Mouse (Mus musculus) forebrain, embryonic 15.5 days (tissue): ENCODE results near the gene Trex1. TPM values are rescaled to one million over a fixed set of nuclear protein-coding genes. Genes with fewer than 3 reads are reported as not detected.

Source experiments
- ATAC-seq: fragments of 200-750 bp; cut with Nextera tagmentation; replicated peaks from 2 replicates; pipeline ENCODE4 v1.8.0; 2017; ENCODE audit warnings: mild to moderate bottlenecking, moderate TSS enrichment, moderate library complexity
- H3K27ac ChIP-seq: fragments of 300-500 bp; sonication (generic); replicated peaks from 2 replicates; pipeline ENCODE4 v1.5.1; 2015; ENCODE audit warnings: mild to moderate bottlenecking, inconsistent platforms
- H3K27me3 ChIP-seq: fragments of 300-500 bp; sonication (generic); 2 replicates; pipeline ENCODE4 v1.6.1; 2015; ENCODE audit warnings: inconsistent platforms
- H3K36me3 ChIP-seq: fragments of 300-500 bp; sonication (generic); 2 replicates; pipeline ENCODE4 v1.6.1; 2015; ENCODE audit warnings: mild to moderate bottlenecking, inconsistent platforms
- H3K4me1 ChIP-seq: fragments of 300-500 bp; sonication (generic); 2 replicates; pipeline ENCODE4 v1.6.1; 2015; ENCODE audit warnings: inconsistent platforms
- H3K4me2 ChIP-seq: fragments of 300-500 bp; sonication (generic); replicated peaks from 2 replicates; pipeline ENCODE4 v1.6.1; 2015; ENCODE audit warnings: mild to moderate bottlenecking, inconsistent platforms
- H3K4me3 ChIP-seq: fragments of 300-500 bp; sonication (generic); 2 replicates; pipeline ENCODE4 v1.5.1; 2015; ENCODE audit warnings: mild to moderate bottlenecking, inconsistent platforms
- H3K9ac ChIP-seq: fragments of 300-500 bp; sonication (generic); replicated peaks from 2 replicates; pipeline ENCODE4 v1.6.1; 2015; ENCODE audit warnings: mild to moderate bottlenecking, inconsistent platforms
- H3K9me3 ChIP-seq: fragments of 300-500 bp; sonication (generic); 2 replicates; pipeline ENCODE4 v1.6.1; 2016; ENCODE audit warnings: inconsistent platforms
- WGBS: fragments of 180-500 bp; shearing (Covaris S2); methylation state at CpG from one replicate; pipeline ENCODE4 v1.1.7; 2015; ENCODE audit warnings: mixed read lengths; 5-methylcytosine and 5-hydroxymethylcytosine counted together
- polyA plus RNA-seq: library from polyadenylated mRNA; unstranded; fragments of >200 nt; fragmentation: Nextera tagmentation; extraction: Ambion mirVana; gene quantifications from 2 replicates; pipeline ENCODE4 v1.2.1, GENCODE M21; 2015

Gene Trex1
- polyA plus RNA-seq, 1 experiment from 2014 or later = 16.7 TPM

DNA sequence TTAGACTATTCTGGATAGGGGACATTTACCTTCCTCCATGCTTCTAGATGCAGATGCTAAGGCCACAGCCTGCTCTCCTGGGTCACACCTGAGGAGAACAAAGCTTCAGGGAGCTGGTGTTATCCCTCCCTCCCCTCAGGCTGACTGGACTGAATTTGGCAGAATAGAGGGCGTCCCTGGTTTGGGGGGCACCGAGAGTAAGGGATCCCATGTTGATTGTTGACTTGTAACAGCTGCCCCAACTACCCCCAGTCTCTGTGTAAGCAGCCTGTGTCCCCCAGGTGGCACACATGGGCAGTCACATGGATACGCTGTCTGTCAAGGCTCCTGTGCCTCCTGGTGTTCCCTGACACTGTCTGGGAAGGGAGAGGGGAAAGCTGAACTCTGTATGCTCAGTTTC, 31.1 kb downstream of the Trex1 start:
- H3K4me1 ChIP-seq = no peaks in the 10 kb centered on the region
- no peaks in the 10 kb centered on the region for H3K9me3 ChIP-seq
- no peak overlapping the region for H3K4me2 ChIP-seq
- WGBS = 91% methylated on average over 3 of the region's 3 CpGs
- no peak for ATAC-seq
- no peak overlapping the region for H3K9ac ChIP-seq
- H3K36me3 ChIP-seq = peaks cover 7% of the 10 kb centered on the region; the same call in 1 of the 2 replicates
- H3K4me3 ChIP-seq = no peak overlapping the region
- H3K27me3 ChIP-seq = no peaks in the 10 kb centered on the region
- H3K27ac ChIP-seq = no peak overlapping the region

- Histone ChIP-seq H3K27me3 (no peaks in the 10 kb centered on the region), H3K36me3 (peaks cover 7% of the 10 kb centered on the region; the same call in 1 of the 2 replicates), H3K27ac (no peak overlapping the region), H3K4me3 (no peak overlapping the region), H3K4me2 (no peak overlapping the region), H3K9ac (no peak overlapping the region), H3K9me3 (no peaks in the 10 kb centered on the region), H3K4me1 (no peaks in the 10 kb centered on the region)
- WGBS = 82% methylated on average over 8 of the region's 8 CpGs
- ATAC-seq = no peak
Observed at GRCm38 (mm10) chr9:109027521-109027920, 32.0 kb downstream of the Trex1 start.

GRCm38 (mm10) chr9:109022866-109023685, 36.5 kb downstream of the Trex1 start:
- Histone ChIP-seq H3K36me3 (0 out of 2 replicates have a peak, but pooled peaks cover 4% of the 10 kb centered on the region), H3K9ac (no peak overlapping the region), H3K27me3 (no peaks in the 10 kb centered on the region), H3K9me3 (no peaks in the 10 kb centered on the region), H3K4me1 (no peaks in the 10 kb centered on the region), H3K4me2 (no peak overlapping the region), H3K27ac (no peak overlapping the region), H3K4me3 (no peak overlapping the region)
- no peak for ATAC-seq
- 92% methylated on average over 17 of the region's 17 CpGs for WGBS

DNA sequence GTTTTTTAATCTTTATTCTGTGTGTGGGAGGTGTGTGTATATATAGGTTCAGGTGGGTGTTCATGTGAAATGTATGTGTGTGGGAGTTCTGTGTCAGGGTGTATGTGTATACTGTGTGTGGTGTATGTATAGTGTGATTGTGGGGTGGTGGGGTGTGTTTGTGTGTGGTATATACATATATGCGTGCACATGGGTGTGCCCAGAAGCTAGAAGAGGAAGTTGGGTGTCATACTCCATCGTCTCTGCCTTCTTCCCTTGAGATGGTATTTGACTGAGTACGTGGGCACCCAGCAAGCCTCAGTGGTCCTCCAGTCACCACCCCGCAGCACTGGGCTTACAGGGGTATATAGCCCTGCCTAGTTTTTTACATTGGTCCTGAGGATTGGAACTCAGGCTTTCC, 38.1 kb downstream of the Trex1 start:
- Histone ChIP-seq H3K27me3 (no peaks in the 10 kb centered on the region), H3K9me3 (no peaks in the 10 kb centered on the region), H3K4me1 (no peaks in the 10 kb centered on the region), H3K36me3 (peaks cover 4% of the 10 kb centered on the region; the same call in 1 of the 2 replicates), H3K4me3 (no peak overlapping the region), H3K27ac (no peak overlapping the region), H3K4me2 (no peak overlapping the region), H3K9ac (no peak overlapping the region)
- WGBS = 90% methylated on average over 4 of the region's 4 CpGs
- ATAC-seq = no peak

- no peak for ATAC-seq
- Histone ChIP-seq H3K9me3 (no peaks in the 10 kb centered on the region), H3K4me2 (no peak overlapping the region), H3K4me1 (no peaks in the 10 kb centered on the region), H3K27ac (no peak overlapping the region), H3K27me3 (no peaks in the 10 kb centered on the region), H3K4me3 (no peak overlapping the region), H3K36me3 (no peaks in the 10 kb centered on the region; the same call in 1 of the 2 replicates), H3K9ac (no peak overlapping the region)
- WGBS = 81% methylated on average over 11 of the region's 11 CpGs
Observed at GRCm38 (mm10) chr9:109016973-109017604, 42.4 kb downstream of the Trex1 start.

DNA sequence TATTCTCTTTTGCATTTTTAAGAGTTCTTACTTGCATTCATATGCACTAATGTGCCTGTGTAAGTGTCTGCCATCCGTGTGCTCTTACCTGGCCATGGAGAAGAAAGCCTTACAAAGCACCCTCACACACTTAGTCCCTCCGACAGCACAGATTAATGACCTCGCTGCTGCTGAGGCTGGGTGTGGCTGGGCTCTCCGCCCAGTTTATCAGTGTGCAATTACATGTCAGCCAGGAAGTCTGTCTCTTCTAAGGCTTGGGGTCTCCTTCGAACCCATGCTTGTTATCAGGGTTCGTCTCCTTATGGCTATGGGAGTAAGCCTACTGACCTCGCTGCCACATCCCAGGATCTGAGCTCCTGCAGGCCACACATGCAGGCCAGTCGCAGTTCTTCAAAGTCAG, 44.1 kb downstream of the Trex1 start:
- Histone ChIP-seq H3K27ac (no peak overlapping the region), H3K4me2 (no peak overlapping the region), H3K9ac (no peak overlapping the region), H3K4me3 (no peak overlapping the region), H3K27me3 (no peaks in the 10 kb centered on the region), H3K4me1 (no peaks in the 10 kb centered on the region), H3K36me3 (peaks cover 6% of the 10 kb centered on the region; the same call in 1 of the 2 replicates), H3K9me3 (no peaks in the 10 kb centered on the region)
- WGBS = 81% methylated on average over 8 of the region's 8 CpGs
- no peak for ATAC-seq

DNA sequence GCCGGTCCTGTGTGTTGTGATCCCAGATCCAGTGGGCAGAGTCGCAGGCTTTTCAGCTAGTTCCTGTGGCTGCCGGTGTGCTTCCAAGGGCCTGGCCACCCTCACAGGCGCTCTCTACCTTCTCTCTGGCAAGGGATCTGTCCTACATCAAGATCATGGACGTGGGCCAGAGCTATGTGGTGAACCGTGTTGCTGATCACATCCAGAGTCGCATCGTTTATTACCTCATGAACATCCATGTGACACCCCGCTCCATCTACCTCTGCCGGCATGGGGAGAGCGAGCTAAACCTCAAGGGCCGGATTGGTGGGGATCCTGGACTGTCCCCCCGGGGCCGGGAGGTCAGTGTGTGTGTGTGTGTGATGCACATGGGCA, 49.2 kb downstream of the Trex1 start:
- Histone ChIP-seq H3K36me3 (peaks cover 9% of the 10 kb centered on the region; the same call in 1 of the 2 replicates), H3K9ac (no peak overlapping the region), H3K4me2 (no peak overlapping the region), H3K4me3 (no peak overlapping the region), H3K27me3 (no peaks in the 10 kb centered on the region), H3K27ac (no peak overlapping the region), H3K9me3 (no peaks in the 10 kb centered on the region), H3K4me1 (no peaks in the 10 kb centered on the region)
- WGBS = 86% methylated on average over 14 of the region's 14 CpGs
- no peak for ATAC-seq

DNA sequence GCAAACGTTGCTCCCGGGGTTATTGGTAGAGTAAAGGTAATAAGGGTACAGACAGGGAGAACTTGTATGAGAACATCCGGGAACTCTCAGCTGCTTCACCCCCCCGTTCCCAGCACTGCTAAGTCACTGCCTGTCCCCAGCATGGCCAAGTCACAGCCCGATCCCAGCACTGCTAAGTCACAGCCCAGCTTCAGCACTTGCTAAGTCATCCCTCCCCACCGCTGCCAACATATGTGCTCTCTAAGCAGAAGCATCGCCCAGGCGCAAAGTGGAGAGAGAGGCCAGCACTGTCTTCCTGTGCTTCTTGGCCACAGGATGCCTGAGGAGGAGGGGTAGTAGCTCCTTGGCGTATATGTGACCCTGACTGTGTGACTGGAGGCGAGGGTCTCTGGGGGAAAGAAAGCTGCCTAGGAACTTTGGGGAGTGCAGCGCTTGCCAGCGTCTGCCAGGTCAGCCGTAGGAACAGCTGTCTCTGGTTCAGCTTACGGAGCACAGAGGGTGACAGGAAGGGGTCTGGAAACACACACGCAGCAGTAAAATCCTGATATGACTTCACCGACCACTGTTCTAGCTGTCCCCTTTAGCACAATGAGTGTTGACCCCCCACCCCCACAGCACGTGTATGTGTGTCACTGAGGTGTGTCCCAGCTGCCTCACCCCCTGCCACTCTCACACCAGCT, 49.8 kb downstream of the Trex1 start:
- Histone ChIP-seq H3K27ac (no peak overlapping the region), H3K9ac (no peak overlapping the region), H3K4me1 (no peaks in the 10 kb centered on the region), H3K9me3 (no peaks in the 10 kb centered on the region), H3K27me3 (no peaks in the 10 kb centered on the region), H3K36me3 (peaks cover 9% of the 10 kb centered on the region; the same call in 1 of the 2 replicates), H3K4me2 (no peak overlapping the region), H3K4me3 (no peak overlapping the region)
- no peak for ATAC-seq
- WGBS = 67% methylated on average over 17 of the region's 17 CpGs

- H3K27ac ChIP-seq = no peak overlapping the region
- ATAC-seq = no peak
- H3K9me3 ChIP-seq = no peaks in the 10 kb centered on the region
- H3K4me3 ChIP-seq = no peak overlapping the region
- 74% methylated on average over 9 of the region's 10 CpGs for WGBS
- H3K27me3 ChIP-seq = no peaks in the 10 kb centered on the region
- H3K4me1 ChIP-seq = no peaks in the 10 kb centered on the region
- H3K4me2 ChIP-seq = no peak overlapping the region
- peaks cover 9% of the 10 kb centered on the region; the same call in 1 of the 2 replicates for H3K36me3 ChIP-seq
- no peak overlapping the region for H3K9ac ChIP-seq
Observed at GRCm38 (mm10) chr9:109008994-109009635, 50.4 kb downstream of the Trex1 start.

DNA sequence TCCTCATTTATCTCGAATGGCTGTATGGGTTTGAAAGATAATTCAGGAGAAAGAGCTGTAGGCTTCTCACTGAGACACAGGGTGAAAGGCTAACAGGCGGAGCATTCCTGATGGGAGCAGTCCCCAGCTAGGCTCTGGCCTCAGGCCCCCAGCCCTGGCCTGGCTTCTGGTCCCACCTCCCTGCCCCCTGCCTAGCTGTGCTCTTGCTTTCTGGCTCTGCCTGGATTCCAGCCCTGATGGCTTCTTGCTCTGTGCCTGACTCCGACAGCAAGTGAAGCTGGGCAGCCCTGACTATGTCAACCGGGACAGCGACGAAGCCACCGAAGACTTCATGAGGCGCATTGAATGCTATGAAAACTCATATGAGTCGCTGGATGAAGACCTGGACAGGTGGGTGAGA, 51.5 kb downstream of the Trex1 start:
- H3K27me3 ChIP-seq = no peaks in the 10 kb centered on the region
- H3K4me1 ChIP-seq = no peaks in the 10 kb centered on the region
- peaks cover 9% of the 10 kb centered on the region; the same call in 1 of the 2 replicates for H3K36me3 ChIP-seq
- H3K4me2 ChIP-seq = no peak overlapping the region
- no peak overlapping the region for H3K4me3 ChIP-seq
- H3K9me3 ChIP-seq = no peaks in the 10 kb centered on the region
- WGBS = 78% methylated on average over 9 of the region's 9 CpGs
- no peak for ATAC-seq
- no peak overlapping the region for H3K27ac ChIP-seq
- H3K9ac ChIP-seq = no peak overlapping the region
